Mouse (Mus musculus) gastrocnemius, postnatal 36 days (tissue): ENCODE measurements around the gene Gjb6. TPM values are rescaled to one million over a fixed set of nuclear protein-coding genes. Genes with fewer than 3 reads are reported as not detected.

Experiments
- DNase-seq, 2 experiments: peaks; one replicate each; pipeline ENCODE4 v3.0.0; 2022
- intact Hi-C: fragments of 180-260 bp; cut with DNase I; formaldehyde crosslinking; loops from one replicate; pipeline ENCODE4 v1.15.1; 2025
- total RNA-seq, 2 experiments: library from RNA; stranded (reverse); gene quantifications; 2 replicates each; pipeline ENCODE4 v1.2.3; 2021

Gene Gjb6
- total RNA-seq, 2 experiments from 2014 or later: not detected

- DNase-seq: no peak
- intact Hi-C loops: no loop called here
Measured at GRCm38 (mm10) chr14:57090001-57090400, 43.4 kb downstream of the Gjb6 start.

- no peak for DNase-seq
- intact Hi-C loops: no loop called here
Measured at GRCm38 (mm10) chr14:57089107-57089506, 44.3 kb downstream of the Gjb6 start.

DNA sequence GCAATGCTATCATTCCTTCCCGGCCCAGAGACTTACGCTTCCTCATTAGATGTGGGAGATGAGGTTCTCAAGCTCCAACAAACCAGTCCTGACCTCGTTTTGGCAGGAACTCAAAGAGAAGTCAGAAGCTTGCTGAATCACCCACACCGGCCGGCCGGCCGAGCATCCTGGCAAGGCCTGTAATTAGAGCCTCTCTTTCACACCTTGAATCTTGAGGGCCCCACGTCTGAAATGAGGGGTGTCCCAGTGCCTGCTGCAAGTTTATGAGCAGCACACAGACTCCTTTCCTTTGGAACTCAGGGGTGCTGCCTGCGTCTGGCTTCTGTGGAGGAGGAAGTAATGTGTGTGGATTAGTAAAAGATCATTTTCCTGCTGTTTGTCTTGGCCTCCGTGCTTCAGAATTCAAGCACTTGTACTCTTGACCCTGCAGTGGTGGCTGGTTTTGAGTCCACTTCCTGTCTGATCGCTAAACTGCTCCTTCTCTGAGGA is 49.2 kb downstream of the Gjb6 start:
- intact Hi-C loops: no loop called here

GRCm38 (mm10) chr14:57082863-57083262 is 50.5 kb downstream of the Gjb6 start:
- intact Hi-C loops: no loop called here
- no peak for DNase-seq

More for the DNA sequence above, 49.2 kb downstream of the Gjb6 start:
- DNase-seq: no peak

DNA sequence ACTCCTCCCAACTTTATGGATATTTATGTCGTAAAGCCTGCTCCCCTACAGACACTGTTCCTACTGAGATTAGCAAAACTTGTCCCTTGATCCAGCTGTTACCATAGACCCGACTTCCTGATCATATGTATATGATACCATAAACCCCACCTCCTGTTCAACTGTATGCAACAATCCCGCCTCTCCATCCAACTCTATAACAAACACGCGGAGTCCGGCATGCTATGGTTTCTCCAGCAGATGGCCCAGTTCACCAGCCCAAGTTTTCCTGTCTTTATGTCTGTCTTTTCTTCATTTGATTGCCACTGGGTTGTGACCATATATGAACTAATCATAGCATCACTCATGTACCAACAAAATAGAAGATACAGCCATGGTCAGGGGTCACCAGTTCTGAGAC is 57.9 kb downstream of the Gjb6 start:
- DNase-seq: no peak
- intact Hi-C loops: no loop called here

Other genes starting within 250 kb of the Gjb6 start
- 10 to 100 TPM; 30.5 to 34.2 TPM for gene Zmym2, start 247.0 kb downstream of the Gjb6 start, total RNA-seq
- gene Gja3, start 75.5 kb downstream of the Gjb6 start, total RNA-seq: under 1 TPM in 1 of 2 experiments, not detected in 1; 0.12 TPM
- gene Gjb2, start 28.9 kb downstream of the Gjb6 start, total RNA-seq: under 1 TPM; 0.31 to 0.35 TPM
- gene Gm4491, start 17.7 kb downstream of the Gjb6 start, total RNA-seq: not detected